Mouse (Mus musculus): ENCODE data around the gene Krtap4-8.
"Not testable (repeated sequence)": the region's sequence is repeated elsewhere in the genome, so short reads cannot be mapped to it uniquely, and the experiment has no call there.

GRCm38 (mm10) chr11:99804346-99804745 is 23.8 kb upstream of the Krtap4-8 start, which contains the start of gene Gm11554:
- TF ChIP-seq CTCF (IDR thresholded peaks at IDR 0.05; ENCODE audit: low read depth, low read length); POLR2A (IDR thresholded peaks at IDR 0.05; ENCODE audit: insufficient read depth, low read length); EP300 (IDR thresholded peaks at IDR 0.05; ENCODE audit: insufficient read depth, low read depth, low read length): not testable (repeated sequence)
